In genomic region chr6:72227011-72227410, GRCm38 (mm10) we compare ENCODE assay signal across 19 mouse cellular contexts. TPM values are rescaled to one million over a fixed set of nuclear protein-coding genes. Genes with fewer than 3 reads are reported as not detected.
DNase-seq lines count a peak whose midpoint lies in the region; ATAC-seq and TF ChIP-seq lines count a peak whose summit lies in the region.
"Had no signal": no experiment of that assay in that cellular context is flagged by ENCODE, and none has a peak within 500 bp of the region (broad histone marks: within the 10 kb centered on the region; RNA-seq: fewer than 3 reads in every experiment).

No protein-coding gene starts in this region.

- WGBS in forebrain, embryonic 10.5 days: 92% methylated on average over 4 of the region's 4 CpGs
- WGBS in forebrain, embryonic 15.5 days: 88% methylated on average over 4 of the region's 4 CpGs
- WGBS in liver, adult 2 months: 35% methylated on average over 4 of the region's 4 CpGs
- 72% methylated on average over 4 of the region's 4 CpGs for WGBS in liver, postnatal 0 days (ENCODE audit: insufficient replicate concordance)

- 0 out of 2 replicates have a peak overlapping the region, but pooled peaks have one; percentile 1 for H3K27ac ChIP-seq in forebrain, embryonic 10.5 days
- no peak overlapping the region for H3K27ac ChIP-seq in forebrain, embryonic 15.5 days (replicated peaks)
- H3K27ac ChIP-seq in liver, adult 2 months (replicated peaks; ENCODE audit: insufficient read depth, low read depth, low read length): peak overlapping the region; percentile 87
- H3K27ac ChIP-seq in liver, postnatal 0 days (ENCODE audit: low read depth): no peak overlapping the region

- H3K4me3 ChIP-seq in forebrain, embryonic 10.5 days: no peak overlapping the region
- no peak overlapping the region for H3K4me3 ChIP-seq in forebrain, embryonic 15.5 days
- H3K4me3 ChIP-seq in liver, adult 2 months (ENCODE audit: insufficient read depth, low read depth, low read length): no peak overlapping the region
- H3K4me3 ChIP-seq in liver, postnatal 0 days (ENCODE audit: low read depth, low read length): no peak overlapping the region

- no peak for TF ChIP-seq EP300 in liver, postnatal 0 days (IDR thresholded peaks at IDR 0.05; ENCODE audit: low read depth)

- H3K27me3 ChIP-seq in forebrain, embryonic 10.5 days (ENCODE audit: poor library complexity, severe bottlenecking): peaks cover 40% of the 10 kb centered on the region
- H3K27me3 ChIP-seq in forebrain, embryonic 15.5 days: no peaks in the 10 kb centered on the region
- H3K27me3 ChIP-seq in liver, adult 2 months (ENCODE audit: control insufficient read depth, insufficient read depth, low read length): no peaks in the 10 kb centered on the region
- H3K27me3 ChIP-seq in liver, postnatal 0 days (ENCODE audit: insufficient read depth, low read length): peaks cover 27% of the 10 kb centered on the region; the same call in 1 of the 2 replicates
- H3K27me3 ChIP-seq: Patski had no signal

- no peak overlapping the region for H3K4me2 ChIP-seq in forebrain, embryonic 15.5 days (replicated peaks)
- no peak overlapping the region for H3K4me2 ChIP-seq in liver, postnatal 0 days (ENCODE audit: low read depth, low read length)

- no peak for ATAC-seq in forebrain, embryonic 15.5 days (replicated peaks)
- no peak for ATAC-seq in liver, postnatal 0 days
- ATAC-seq: activated CD4-positive, CD25-positive, alpha-beta regulatory T cell, adult 4 months; CD4-positive, CD25-positive, alpha-beta regulatory T cell, adult 4 months; Patski had no signal

- no peaks in the 10 kb centered on the region for H3K36me3 ChIP-seq in forebrain, embryonic 10.5 days (replicated peaks)
- H3K36me3 ChIP-seq in forebrain, embryonic 15.5 days: no peaks in the 10 kb centered on the region
- no peaks in the 10 kb centered on the region for H3K36me3 ChIP-seq in liver, adult 2 months (ENCODE audit: control insufficient read depth, insufficient read depth, low read length)
- no peaks in the 10 kb centered on the region for H3K36me3 ChIP-seq in liver, postnatal 0 days (replicated peaks; ENCODE audit: insufficient read depth, low read length)
- H3K36me3 ChIP-seq: G1E had no signal

- no peak for TF ChIP-seq CTCF in liver, adult 2 months (IDR thresholded peaks at IDR 0.05; ENCODE audit: low read depth, low read length)
- TF ChIP-seq CTCF in liver, postnatal 0 days (IDR thresholded peaks at IDR 0.05; ENCODE audit: low read depth): no peak

- no peak for TF ChIP-seq POLR2A in liver, adult 2 months (IDR thresholded peaks at IDR 0.05; ENCODE audit: extremely low read depth, insufficient read depth, low read length)

- DNase-seq in forebrain, embryonic 10.5 days (ENCODE audit: extremely low spot score, low spot score): no peak
- peak; percentile 100 for DNase-seq in liver, adult 2 months (ENCODE audit: extremely low read depth, low read depth, low spot score)
- no peak for DNase-seq in liver, postnatal 0 days
- DNase-seq: adrenal gland, adult 2 months; adrenal gland, adult 8-10 months; adrenal gland, postnatal 10 days; adrenal gland, postnatal 14 days; adrenal gland, postnatal 25 days; adrenal gland, postnatal 36 days; B cell, adult 2 months; cerebellum, adult 11 months; cerebellum, adult 11-12 months; cerebellum, adult 18-20 months had no signal

- no peak overlapping the region for H3K9ac ChIP-seq in forebrain, embryonic 15.5 days (replicated peaks)
- peak overlapping the region; percentile 26; the same call in 1 of the 2 replicates for H3K9ac ChIP-seq in liver, adult 2 months (ENCODE audit: low read depth, low read length)
- H3K9ac ChIP-seq in liver, postnatal 0 days (replicated peaks): no peak overlapping the region

- H3K9me3 ChIP-seq in forebrain, embryonic 10.5 days: no peaks in the 10 kb centered on the region
- H3K9me3 ChIP-seq in forebrain, embryonic 15.5 days: no peaks in the 10 kb centered on the region
- no peaks in the 10 kb centered on the region for H3K9me3 ChIP-seq in liver, postnatal 0 days (ENCODE audit: low read length)
- H3K9me3 ChIP-seq: G1E had no signal

- H3K79me2 ChIP-seq in liver, adult 2 months (ENCODE audit: control insufficient read depth, insufficient read depth, low read length): peaks cover 38% of the 10 kb centered on the region; the same call in 1 of the 2 replicates

- H3K4me1 ChIP-seq in forebrain, embryonic 10.5 days: peaks cover 51% of the 10 kb centered on the region
- H3K4me1 ChIP-seq in forebrain, embryonic 15.5 days: peaks cover 17% of the 10 kb centered on the region
- H3K4me1 ChIP-seq in liver, adult 2 months (ENCODE audit: control insufficient read depth, insufficient read depth, low read length): peaks cover 35% of the 10 kb centered on the region
- no peaks in the 10 kb centered on the region for H3K4me1 ChIP-seq in liver, postnatal 0 days (ENCODE audit: insufficient read depth)

RNA-seq across cellular contexts. Expression of gene Atoh8, which starts 8.4 kb away (rescaled TPM):
- 11.2 and 11.5 TPM in 2 replicates for polyA plus RNA-seq in forebrain, embryonic 10.5 days (2016; fragmentation: Nextera tagmentation; extraction: Ambion mirVana)
- 2.7 and 3.6 TPM in 2 replicates for polyA plus RNA-seq in forebrain, embryonic 15.5 days (2015; fragmentation: Nextera tagmentation; extraction: Ambion mirVana)
- 5.1 and 15.4 TPM in 2 replicates for total RNA-seq in liver, adult 2 months (2014; rRNA removed)
- polyA plus RNA-seq in liver, adult 2 months (2012; rRNA removed): 22.9 and 28.7 TPM in 2 replicates
- polyA plus RNA-seq in liver, postnatal 0 days (2015; fragmentation: Nextera tagmentation; extraction: Ambion mirVana): 0.96 and 1.3 TPM in 2 replicates
- total RNA-seq: G1E, MEL had no signal
- polyA plus RNA-seq: activated CD4-positive, CD25-positive, alpha-beta regulatory T cell, adult 4 months; CD4-positive, CD25-positive, alpha-beta regulatory T cell, adult 4 months had no signal

Comparison
In these comparisons a context has a peak if more than half of its experiments do, and no peak if none do; other contexts are left out.
1. H3K27ac ChIP-seq: peak in forebrain, embryonic 10.5 days (single experiment) and liver, adult 2 months (single experiment); none in forebrain, embryonic 15.5 days (single experiment) and liver, postnatal 0 days (single experiment).